ENCODE assay signal across 16 mouse cellular contexts in genomic region chr16:4272254-4272653, GRCm38 (mm10). TPM values are rescaled to one million over a fixed set of nuclear protein-coding genes. Genes with fewer than 3 reads are reported as not detected.
DNase-seq lines count a peak whose midpoint lies in the region; ATAC-seq and TF ChIP-seq lines count a peak whose summit lies in the region.
"Had no signal": no experiment of that assay in that cellular context is flagged by ENCODE, and none has a peak within 500 bp of the region (broad histone marks: within the 10 kb centered on the region; RNA-seq: fewer than 3 reads in every experiment).

No protein-coding gene starts in this region.

- no peaks in the 10 kb centered on the region for H3K36me3 ChIP-seq in E14TG2a.4 (ENCODE audit: insufficient read depth, low read length)
- no peaks in the 10 kb centered on the region for H3K36me3 ChIP-seq in splenic B cell, adult 2 months (ENCODE audit: control insufficient read depth, insufficient read depth, low read length, poor library complexity, severe bottlenecking)
- no peaks in the 10 kb centered on the region for H3K36me3 ChIP-seq in hindbrain, embryonic 14.5 days (replicated peaks; ENCODE audit: control insufficient read depth, insufficient read depth)
- H3K36me3 ChIP-seq: forebrain, embryonic 15.5 days; limb, embryonic 15.5 days; neural tube, embryonic 15.5 days had no signal

- peak; percentile 16 for TF ChIP-seq CTCF in layer of hippocampus, adult 2 months (conservative IDR thresholded peaks at IDR 0.05)
- TF ChIP-seq CTCF in E14TG2a.4 (conservative IDR thresholded peaks at IDR 0.05; ENCODE audit: low read length): peak; percentile 16; the same call in 1 of the 2 replicates

- no peaks in the 10 kb centered on the region for H3K9me3 ChIP-seq in E14TG2a.4 (ENCODE audit: low read length)
- no peaks in the 10 kb centered on the region for H3K9me3 ChIP-seq in hindbrain, embryonic 14.5 days (ENCODE audit: control insufficient read depth, low read length)
- H3K9me3 ChIP-seq: forebrain, embryonic 15.5 days; limb, embryonic 15.5 days; neural tube, embryonic 15.5 days had no signal

- 0 out of 2 replicates have a peak, but pooled peaks cover 3% of the 10 kb centered on the region for H3K27me3 ChIP-seq in E14TG2a.4 (ENCODE audit: insufficient read depth, low read length)
- H3K27me3 ChIP-seq in splenic B cell, adult 2 months (ENCODE audit: control insufficient read depth, insufficient read depth, low read length, poor library complexity, severe bottlenecking): no peaks in the 10 kb centered on the region
- H3K27me3 ChIP-seq in hindbrain, embryonic 14.5 days (ENCODE audit: control insufficient read depth, insufficient read depth, low read length): no peaks in the 10 kb centered on the region
- H3K27me3 ChIP-seq: forebrain, embryonic 15.5 days; limb, embryonic 15.5 days; neural tube, embryonic 15.5 days; Patski had no signal

- no peak overlapping the region for H3K4me3 ChIP-seq in layer of hippocampus, adult 2 months
- H3K4me3 ChIP-seq in E14TG2a.4 (replicated peaks; ENCODE audit: low read length): no peak overlapping the region
- no peak overlapping the region for H3K4me3 ChIP-seq in hindbrain, embryonic 14.5 days (replicated peaks; ENCODE audit: low read length)
- H3K4me3 ChIP-seq: forebrain, embryonic 15.5 days; limb, embryonic 15.5 days; neural tube, embryonic 15.5 days had no signal

- H3K27ac ChIP-seq in layer of hippocampus, adult 2 months: no peak overlapping the region
- no peak overlapping the region for H3K27ac ChIP-seq in hindbrain, embryonic 14.5 days
- H3K27ac ChIP-seq: forebrain, embryonic 15.5 days; neural tube, embryonic 15.5 days had no signal

- no peak for DNase-seq in layer of hippocampus, adult 2 months (ENCODE audit: low spot score in 2 of 2)
- no peak for DNase-seq in layer of hippocampus, adult 11-12 months (ENCODE audit: low spot score)
- DNase-seq in splenic B cell, adult 2 months (ENCODE audit: low read depth, low spot score): peak; percentile 36
- no peak for DNase-seq in hindbrain, embryonic 14.5 days (ENCODE audit: low spot score)
- no peak for DNase-seq in urinary bladder, postnatal 10 days (ENCODE audit: low spot score)
- DNase-seq: adrenal gland, postnatal 14 days; gastrocnemius, postnatal 25 days; heart, postnatal 10 days; kidney, postnatal 25 days; thymus, adult 18-20 months had no signal

- H3K9ac ChIP-seq in hindbrain, embryonic 14.5 days: no peak overlapping the region
- H3K9ac ChIP-seq: forebrain, embryonic 15.5 days; limb, embryonic 15.5 days; neural tube, embryonic 15.5 days had no signal

- 90% methylated on average over 3 of the region's 3 CpGs for WGBS in hindbrain, embryonic 14.5 days

- peak; percentile 50; the same call in 1 of the 2 replicates for ATAC-seq in common myeloid progenitor, adult 5-6 weeks (replicated peaks; ENCODE audit: low read depth, poor library complexity, severe bottlenecking)
- ATAC-seq in hindbrain, embryonic 14.5 days (ENCODE audit: low FRiP score): no peak
- ATAC-seq: forebrain, embryonic 15.5 days; Patski had no signal

- H3K4me2 ChIP-seq in hindbrain, embryonic 14.5 days (replicated peaks): no peak overlapping the region
- H3K4me2 ChIP-seq: forebrain, embryonic 15.5 days; limb, embryonic 15.5 days; neural tube, embryonic 15.5 days had no signal

- H3K4me1 ChIP-seq in E14TG2a.4 (replicated peaks; ENCODE audit: low read depth, low read length): peaks cover 64% of the 10 kb centered on the region
- H3K4me1 ChIP-seq in hindbrain, embryonic 14.5 days (replicated peaks; ENCODE audit: control insufficient read depth, insufficient read depth, low read length): peaks cover 6% of the 10 kb centered on the region

RNA-seq across cellular contexts. Expression of gene Crebbp, which starts 58.5 kb away (rescaled TPM):
- total RNA-seq in layer of hippocampus, adult 2 months (2021): 10 to 100 TPM; 87.2 to 91.1 TPM
- 52.6 and 55.2 TPM in 2 replicates for total RNA-seq in common myeloid progenitor, adult 5-6 weeks (2017)
- polyA plus RNA-seq in hindbrain, embryonic 14.5 days (2014; fragmentation: Nextera tagmentation; extraction: Ambion mirVana): 38.8 and 45.7 TPM in 2 replicates
